Mouse (Mus musculus) megakaryocyte, embryonic 14.5 days (primary cell): ENCODE measurements around the gene Timm9.

Source experiments
- FLI1 ChIP-seq: IDR thresholded peaks from 2 replicates; pipeline ENCODE4 v1.6.1; 2012; ENCODE audit warnings: low read length, inconsistent platforms, mixed read lengths
- GATA1 ChIP-seq: IDR thresholded peaks from 3 replicates; pipeline ENCODE4 v1.6.1; 2012; ENCODE audit warnings: mixed read lengths, low read length, inconsistent platforms, borderline replicate concordance

GRCm38 (mm10) chr12:71137686-71138085 is 1.2 kb upstream of the Timm9 start:
- no peak for TF ChIP-seq GATA1
- TF ChIP-seq FLI1 = no peak
